Mouse (Mus musculus): ENCODE data around the gene Prm2.
A peak's percentile ranks its signal among the peaks of the same experiment; 100 is the strongest.
"Not testable (repeated sequence)": the region's sequence is repeated elsewhere in the genome, so short reads cannot be mapped to it uniquely, and the experiment has no call there.

Gene Prm2

DNA sequence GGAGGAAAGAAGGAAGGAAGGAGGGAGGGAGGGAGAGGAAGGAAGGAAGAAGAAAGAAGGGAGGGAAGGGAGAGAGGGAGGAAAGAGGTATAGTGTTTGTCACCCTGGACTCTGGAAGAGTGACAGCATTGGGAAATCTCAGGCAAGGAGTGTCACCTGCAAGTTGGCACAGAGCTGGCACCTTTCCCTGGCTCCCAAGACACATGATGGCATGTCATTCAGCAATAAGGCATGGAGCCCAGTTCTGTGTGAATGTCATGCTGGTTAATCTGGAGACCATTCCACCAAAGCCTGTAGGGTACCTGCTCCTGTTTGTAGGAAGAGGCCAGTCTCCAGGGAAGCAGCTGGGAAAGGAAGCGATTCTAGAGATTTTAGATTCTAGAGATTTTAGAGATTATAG lies 14.4 kb upstream of the Prm2 start:
- peak; percentile 23 for DNase-seq

- DNase-seq: no peak
Observed at GRCm38 (mm10) chr16:10805789-10806527, 10.0 kb upstream of the Prm2 start, which contains the start of gene Prm1. Gene Prm1, minus strand, starts transcription at chr16:10805839.

DNA sequence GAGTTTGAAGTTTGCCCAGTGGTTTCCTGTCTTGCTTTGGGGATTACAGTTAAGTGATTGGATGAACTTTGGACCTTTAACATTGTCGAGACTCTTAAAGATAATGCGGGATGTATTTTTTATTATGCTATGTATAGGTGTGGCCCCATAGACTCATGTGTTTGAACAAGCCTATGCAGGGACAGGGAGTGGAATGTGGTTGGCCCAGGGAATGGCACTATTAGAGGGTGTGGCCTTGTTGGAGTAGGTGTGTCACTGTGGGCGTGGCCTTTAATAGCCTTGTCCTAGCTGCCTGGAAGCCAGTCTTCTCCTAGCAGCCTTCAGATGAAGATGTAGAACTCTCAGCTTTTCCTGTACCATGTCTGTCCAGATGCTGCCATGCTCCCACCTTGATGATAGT lies 6.5 kb upstream of the Prm2 start:
- DNase-seq: not testable (repeated sequence)

- no peak for DNase-seq
Observed at GRCm38 (mm10) chr16:10790702-10791101, 5.2 kb downstream of the Prm2 start, which contains the start of gene Prm3. Gene Prm3, minus strand, starts transcription at chr16:10790914.

GRCm38 (mm10) chr16:10788866-10789265 lies 7.1 kb downstream of the Prm2 start:
- no peak for DNase-seq

DNA sequence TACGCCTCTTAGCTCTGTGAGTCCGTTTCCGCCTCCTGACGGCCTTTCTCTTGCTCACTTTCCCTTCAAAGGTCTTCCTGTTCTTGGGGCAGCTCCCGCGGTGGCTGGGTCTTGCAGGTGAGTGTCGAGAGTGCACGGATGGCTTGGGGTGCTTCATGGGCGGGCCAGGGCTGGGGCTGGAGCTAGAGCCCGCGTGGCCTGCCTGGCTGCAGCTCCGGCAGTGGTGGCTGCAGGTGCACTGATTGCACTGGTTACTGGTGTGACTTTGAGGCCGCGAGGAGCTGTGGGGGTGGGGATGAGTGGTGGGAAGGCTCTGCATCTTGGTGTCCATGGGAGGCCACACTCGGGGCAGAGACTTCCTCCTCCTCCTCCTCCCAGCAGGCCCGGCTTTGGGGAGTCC lies 7.7 kb downstream of the Prm2 start, which contains the start of gene Tnp2:
Gene Tnp2 (minus strand): TSS at position 390 of the 400 bp plus-strand sequence.
- no peak for DNase-seq

GRCm38 (mm10) chr16:10787548-10788058 lies 8.3 kb downstream of the Prm2 start:
- no peak for DNase-seq

DNA sequence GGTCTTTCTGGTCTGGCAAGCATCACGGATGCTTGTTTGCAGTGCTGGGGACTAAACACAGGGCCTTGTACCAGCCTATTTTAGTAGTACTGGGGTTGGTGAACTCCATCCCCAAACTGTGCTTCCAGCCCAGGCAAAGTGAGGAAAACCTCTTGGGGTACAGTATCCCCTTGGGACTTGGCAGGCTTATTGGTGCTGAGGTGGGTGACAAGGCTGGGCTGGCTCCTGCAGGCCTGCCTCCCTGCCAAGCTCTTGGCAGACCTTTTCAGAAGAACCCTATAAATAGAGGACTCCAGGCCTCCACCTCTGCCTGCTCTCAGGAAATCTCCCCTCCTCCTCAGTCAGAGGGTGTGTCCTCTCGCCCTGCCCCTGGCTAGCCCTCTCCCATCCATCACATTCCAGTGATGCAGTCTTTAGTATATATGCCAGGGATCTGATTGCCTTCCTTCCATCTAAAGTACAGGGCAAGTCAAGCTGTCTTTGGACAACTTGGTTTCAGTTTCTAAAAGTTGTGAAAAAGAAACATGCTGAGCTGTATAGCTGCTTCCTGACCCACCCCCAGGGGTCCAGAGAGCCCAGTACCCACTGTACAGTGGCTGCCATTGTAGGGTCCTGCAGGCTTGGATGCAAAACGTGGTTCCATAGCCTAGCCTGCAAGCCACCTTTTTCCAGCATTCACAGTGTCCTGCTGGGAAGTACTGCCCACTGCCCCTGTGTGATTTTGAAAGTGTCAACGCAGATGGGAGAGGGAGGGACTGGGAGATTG lies 9.0 kb downstream of the Prm2 start:
- no peak for DNase-seq

GRCm38 (mm10) chr16:10786288-10786687 lies 9.6 kb downstream of the Prm2 start:
- peak; percentile 79 for DNase-seq

DNA sequence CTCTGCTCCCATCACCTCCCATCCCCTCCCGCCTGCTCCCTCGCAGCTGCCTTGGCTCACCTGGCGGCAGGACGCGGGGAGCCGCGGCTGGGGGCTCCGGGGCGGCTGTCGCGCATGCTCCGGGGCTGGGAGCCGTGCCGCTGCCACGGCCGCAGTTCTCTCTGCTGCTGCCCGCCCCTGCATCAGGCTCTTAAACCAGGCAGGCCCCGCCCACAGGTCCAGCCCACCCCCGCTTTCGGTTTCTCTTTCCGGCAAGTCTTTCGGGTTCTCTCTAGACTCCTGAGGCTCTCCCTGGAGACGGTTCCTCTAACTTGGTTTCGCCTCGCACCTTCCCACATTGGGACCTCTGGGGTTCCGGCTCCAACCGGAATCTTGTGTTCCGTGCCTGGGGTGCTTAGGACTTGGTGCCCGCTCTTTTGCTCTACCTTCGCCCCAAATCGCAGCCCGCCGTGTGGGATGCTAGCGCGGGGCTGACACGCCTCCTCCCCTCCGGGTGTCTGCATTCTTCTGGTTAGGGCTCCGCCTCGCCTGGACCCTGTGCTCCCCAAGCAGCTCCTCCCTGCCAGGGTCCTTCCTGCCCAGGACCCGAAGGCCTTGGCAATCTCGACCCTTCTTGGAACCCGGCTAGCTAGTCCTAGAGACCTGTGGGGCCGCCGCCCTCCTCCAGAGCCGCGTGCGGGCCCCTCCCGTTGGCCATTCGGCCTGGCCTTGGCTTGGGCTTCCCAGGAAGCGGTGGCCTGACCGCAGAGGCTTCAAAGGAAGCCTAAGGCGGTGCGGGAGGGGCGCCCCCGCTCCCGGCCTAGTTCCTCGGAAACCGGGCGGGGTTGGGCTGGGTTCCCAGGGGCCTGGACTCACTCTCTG lies 10.3 kb downstream of the Prm2 start, which contains the start of gene Socs1:
Gene Socs1 (minus strand): TSS at position 166 of the 861 bp plus-strand sequence.
- DNase-seq: peak; percentile 64

- peak; percentile 85 for DNase-seq
Observed at GRCm38 (mm10) chr16:10784793-10785370, 11.1 kb downstream of the Prm2 start.

GRCm38 (mm10) chr16:10783883-10784792 lies 11.8 kb downstream of the Prm2 start:
- peak; percentile 30 for DNase-seq

DNA sequence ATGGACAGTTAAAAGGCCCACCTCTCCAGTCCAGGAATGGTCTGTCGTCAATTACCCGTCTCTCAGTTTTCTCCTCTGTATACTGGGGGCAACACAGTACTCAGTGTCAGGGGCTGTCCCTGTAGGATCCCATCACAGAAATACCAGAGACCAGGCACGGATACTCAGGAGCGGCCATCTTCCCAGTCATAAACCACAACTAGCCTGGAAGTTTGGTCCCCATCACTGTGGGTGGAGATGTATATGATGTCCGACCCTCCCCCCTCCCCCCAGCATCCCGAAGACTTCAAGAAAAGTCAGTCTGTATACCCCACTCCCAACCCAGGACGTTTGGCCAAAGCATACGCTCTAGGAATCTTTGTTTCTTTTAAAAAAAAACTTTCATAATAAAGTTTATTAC lies 12.5 kb downstream of the Prm2 start:
- DNase-seq: no peak

GRCm38 (mm10) chr16:10783152-10783434 lies 12.8 kb downstream of the Prm2 start:
- DNase-seq: no peak

- no peak for DNase-seq
Observed at GRCm38 (mm10) chr16:10782377-10783151, 13.4 kb downstream of the Prm2 start.

DNA sequence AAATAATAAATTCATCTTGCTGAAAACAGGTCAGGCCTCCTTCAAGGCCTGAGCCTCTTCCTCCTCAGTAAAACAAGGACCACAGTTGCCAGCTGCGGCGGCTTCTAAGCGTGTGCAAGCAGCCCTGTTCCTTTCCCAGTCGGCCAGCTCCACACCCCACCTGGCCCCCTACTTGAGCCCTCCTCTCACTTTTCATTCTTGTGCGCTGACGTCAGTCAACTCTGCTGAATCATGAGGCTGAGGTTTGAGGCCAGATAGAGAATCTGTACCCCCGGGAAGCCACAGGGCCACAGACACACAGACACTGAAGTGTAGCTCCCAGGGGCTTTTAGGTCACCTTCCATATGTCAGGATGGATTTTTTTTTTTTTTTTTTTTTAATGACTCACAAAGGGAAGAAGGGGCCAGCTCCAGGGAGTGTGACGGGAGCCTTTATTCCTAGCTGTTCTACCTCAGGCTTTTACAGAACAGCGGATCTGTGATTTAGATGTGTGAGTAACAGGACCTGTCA lies 14.0 kb downstream of the Prm2 start:
- DNase-seq: no peak

GRCm38 (mm10) chr16:10780631-10781120 lies 15.3 kb downstream of the Prm2 start:
- DNase-seq: no peak

DNA sequence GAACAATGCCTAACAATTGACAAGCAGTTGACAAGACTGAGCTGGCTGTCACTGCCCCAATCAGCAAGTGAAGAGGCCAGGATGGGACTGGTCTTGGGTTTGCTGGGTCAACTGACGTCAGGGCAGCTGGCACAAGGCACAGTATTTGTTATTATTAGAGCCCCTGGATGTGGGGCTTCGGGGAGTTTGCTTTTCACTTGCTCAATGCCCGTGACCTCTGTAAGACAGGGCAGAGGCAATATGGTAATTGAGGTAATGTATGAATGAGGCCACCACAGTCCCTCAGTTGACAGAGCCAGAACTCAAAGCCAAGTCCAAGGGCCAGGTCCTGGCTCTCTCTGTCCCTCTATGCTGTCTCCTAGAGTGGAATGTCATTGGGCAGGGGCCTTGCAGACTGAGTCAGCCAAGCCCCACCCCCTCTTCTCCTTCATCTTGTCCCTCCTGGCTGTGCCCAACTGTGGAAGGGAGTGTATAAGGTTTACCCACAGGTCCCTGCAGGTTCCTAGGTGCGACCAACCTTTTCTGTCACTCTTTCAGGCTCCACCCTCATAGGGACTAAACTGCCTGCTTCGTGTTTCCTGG lies 18.3 kb downstream of the Prm2 start:
- no peak for DNase-seq

DNA sequence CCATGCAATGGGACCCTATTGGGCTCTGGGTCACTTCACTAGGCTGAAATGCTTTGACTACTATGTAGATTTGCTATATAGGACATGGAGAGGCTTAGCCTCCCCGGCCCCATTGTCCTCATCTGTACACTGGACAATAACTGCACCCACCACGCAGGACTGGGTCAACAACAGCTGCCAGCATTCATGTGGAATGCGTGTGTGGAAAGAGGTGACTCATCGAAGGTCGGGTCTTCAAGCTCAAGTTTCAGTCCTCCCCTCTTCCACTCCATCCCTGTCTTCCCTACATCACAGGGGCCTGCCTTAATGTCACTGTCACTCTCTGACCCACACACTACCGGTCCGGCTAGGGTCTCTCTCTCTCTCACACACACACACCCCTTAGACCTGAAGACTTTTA lies 19.6 kb downstream of the Prm2 start:
- no peak for DNase-seq

DNA sequence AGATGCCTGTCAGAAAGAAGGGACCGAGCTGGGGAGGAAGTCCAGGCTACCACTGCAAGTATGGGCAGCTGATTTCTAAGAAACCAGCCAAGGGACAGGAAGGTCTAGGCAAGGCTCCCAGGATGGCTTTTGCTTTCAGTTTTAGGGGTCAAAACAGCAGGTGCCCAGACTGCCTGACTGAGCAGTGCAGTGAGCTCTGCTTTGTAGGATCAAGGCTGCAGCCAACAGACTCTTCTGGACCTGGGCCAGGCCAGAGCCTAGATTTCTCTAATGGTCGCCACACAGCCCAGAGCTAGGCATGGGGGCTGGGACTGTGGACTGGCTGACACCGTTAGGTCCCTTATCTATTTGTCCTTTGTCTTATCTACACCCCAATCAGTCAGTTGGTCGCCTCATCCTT lies 21.2 kb downstream of the Prm2 start:
- no peak for DNase-seq
